Comparison of ENCODE assay signal across 10 mouse cellular contexts in the genomic region with DNA sequence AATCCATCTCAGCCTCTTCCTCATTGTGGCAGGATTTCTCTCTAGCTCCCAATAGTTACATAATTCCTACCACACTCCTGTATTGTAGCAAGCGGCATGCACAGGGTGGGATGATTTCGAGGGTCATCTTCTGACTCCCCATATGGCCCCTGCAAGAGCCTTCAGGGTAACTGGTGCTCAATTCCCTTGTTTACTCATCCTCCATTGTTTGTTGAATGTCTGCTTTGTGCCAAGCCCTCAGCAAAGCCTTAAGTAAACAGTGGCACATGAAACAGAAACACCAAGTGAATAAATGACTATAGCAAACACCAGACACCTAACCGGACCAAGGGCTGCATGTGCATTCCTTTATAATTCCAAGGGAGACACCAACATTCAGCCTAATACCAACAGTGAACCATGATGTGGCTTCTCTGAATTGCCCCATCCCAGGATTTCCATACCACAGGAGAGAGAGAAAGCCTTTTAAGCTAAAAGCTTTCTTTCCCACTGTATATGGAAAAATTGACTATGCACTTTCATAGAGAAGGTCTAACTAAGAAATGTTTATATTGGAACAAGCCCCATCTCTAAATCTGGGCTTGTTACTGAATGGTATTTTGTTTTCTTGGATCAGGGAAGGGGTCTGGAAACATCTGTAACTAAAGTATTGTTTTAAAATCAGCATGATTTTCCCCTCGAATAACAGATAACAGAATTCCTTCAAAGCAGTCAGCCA. TPM values are rescaled to one million over a fixed set of nuclear protein-coding genes. Genes with fewer than 3 reads are reported as not detected.
DNase-seq lines count a peak whose midpoint lies in the region; ATAC-seq and TF ChIP-seq lines count a peak whose summit lies in the region.
"Had no signal": no experiment of that assay in that cellular context is flagged by ENCODE, and none has a peak within 500 bp of the region (broad histone marks: within the 10 kb centered on the region; RNA-seq: fewer than 3 reads in every experiment).

No protein-coding gene starts in this region.

- no peak overlapping the region for H3K4me3 ChIP-seq in heart, embryonic 15.5 days
- no peak overlapping the region for H3K4me3 ChIP-seq in lung, embryonic 15.5 days
- no peak overlapping the region for H3K4me3 ChIP-seq in embryonic fibroblast, embryonic 13.5 days (ENCODE audit: insufficient read depth, low read length)
- H3K4me3 ChIP-seq in stomach, embryonic 14.5 days (ENCODE audit: low read depth, low read length) = no peak overlapping the region

- WGBS in heart, embryonic 15.5 days = 55% methylated on average over 4 of the region's 4 CpGs
- 16% methylated on average over 4 of the region's 4 CpGs for whole genome bisulfite sequencing in lung, embryonic 15.5 days
- WGBS in stomach, embryonic 14.5 days = 29% methylated on average over 4 of the region's 4 CpGs

- H3K9me3 ChIP-seq in heart, embryonic 15.5 days (replicated peaks) = no peaks in the 10 kb centered on the region
- no peaks in the 10 kb centered on the region for H3K9me3 ChIP-seq in lung, embryonic 15.5 days
- H3K9me3 ChIP-seq in stomach, embryonic 14.5 days (ENCODE audit: control insufficient read depth, low read depth, low read length) = no peaks in the 10 kb centered on the region

- H3K4me1 ChIP-seq in heart, embryonic 15.5 days (replicated peaks) = peaks cover 56% of the 10 kb centered on the region
- peaks cover 48% of the 10 kb centered on the region for H3K4me1 ChIP-seq in lung, embryonic 15.5 days
- peaks cover 8% of the 10 kb centered on the region for H3K4me1 ChIP-seq in embryonic fibroblast, embryonic 13.5 days (ENCODE audit: control insufficient read depth, insufficient read depth, low read length)
- H3K4me1 ChIP-seq in stomach, embryonic 14.5 days (ENCODE audit: control insufficient read depth, insufficient read depth, low read length) = peaks cover 23% of the 10 kb centered on the region; the same call in 1 of the 2 replicates

- H3K27me3 ChIP-seq in heart, embryonic 15.5 days = no peaks in the 10 kb centered on the region
- no peaks in the 10 kb centered on the region for H3K27me3 ChIP-seq in lung, embryonic 15.5 days
- H3K27me3 ChIP-seq in stomach, embryonic 14.5 days (ENCODE audit: control insufficient read depth, insufficient read depth, low read length) = no peaks in the 10 kb centered on the region

- H3K9ac ChIP-seq in heart, embryonic 15.5 days = no peak overlapping the region
- no peak overlapping the region for H3K9ac ChIP-seq in lung, embryonic 15.5 days
- no peak overlapping the region for H3K9ac ChIP-seq in stomach, embryonic 14.5 days (replicated peaks; ENCODE audit: low read depth, low read length)

- no peak for ATAC-seq in heart, embryonic 15.5 days (replicated peaks; ENCODE audit: insufficient number of reproducible peaks, insufficient read depth, low FRiP score, low read depth)
- ATAC-seq in lung, embryonic 15.5 days (ENCODE audit: borderline replicate concordance, extremely low read depth, low FRiP score, low TSS enrichment) = peak; percentile 40; the same call in 1 of the 2 replicates
- ATAC-seq in stomach, embryonic 14.5 days (ENCODE audit: insufficient number of reproducible peaks, insufficient read depth, low FRiP score, low read depth) = peak; percentile 23; the same call in 1 of the 2 replicates

- intact Hi-C loops in heart, postnatal 14 days (cut with DNase I) = no loop called here

- H3K27ac ChIP-seq in heart, embryonic 15.5 days = peak overlapping the region; percentile 76
- peak overlapping the region; percentile 79 for H3K27ac ChIP-seq in lung, embryonic 15.5 days
- H3K27ac ChIP-seq in embryonic fibroblast, embryonic 13.5 days (ENCODE audit: insufficient read depth, low read length) = peak overlapping the region; percentile 86
- H3K27ac ChIP-seq in stomach, embryonic 14.5 days (ENCODE audit: low read length) = peak overlapping the region; percentile 73
- H3K27ac ChIP-seq: macrophage had no signal

- H3K4me2 ChIP-seq in heart, embryonic 15.5 days = no peak overlapping the region
- 0 out of 2 replicates have a peak overlapping the region, but pooled peaks have one; percentile 2 for H3K4me2 ChIP-seq in lung, embryonic 15.5 days
- H3K4me2 ChIP-seq in stomach, embryonic 14.5 days (replicated peaks; ENCODE audit: low read depth, low read length) = no peak overlapping the region

- no peak for DNase-seq in heart, postnatal 14 days
- no peak for DNase-seq in lung, postnatal 36 days
- DNase-seq in left cerebral cortex, adult 9 months (ENCODE audit: low spot score in 2 of 2) = no peak
- DNase-seq: cerebellum, adult 8-10 months; kidney, adult 8-10 months had no signal

- TF ChIP-seq POLR2A in embryonic fibroblast, embryonic 13.5 days (IDR thresholded peaks at IDR 0.05; ENCODE audit: low read depth, low read length) = no peak

- no peaks in the 10 kb centered on the region; the same call in 1 of the 2 replicates for H3K36me3 ChIP-seq in heart, embryonic 15.5 days
- no peaks in the 10 kb centered on the region for H3K36me3 ChIP-seq in lung, embryonic 15.5 days
- no peaks in the 10 kb centered on the region; the same call in 1 of the 2 replicates for H3K36me3 ChIP-seq in stomach, embryonic 14.5 days (ENCODE audit: control insufficient read depth, insufficient read depth, low read length)

- no peak for TF ChIP-seq CTCF in embryonic fibroblast, embryonic 13.5 days (IDR thresholded peaks at IDR 0.05; ENCODE audit: borderline replicate concordance, insufficient read depth, low read length)

RNA-seq across cellular contexts. Expression of a gene that starts 19.2 kb away (rescaled TPM):
- 111 and 117 TPM in 2 replicates for polyA plus RNA-seq in heart, embryonic 15.5 days (2015; fragmentation: Nextera tagmentation; extraction: Ambion mirVana)
- total RNA-seq in heart, postnatal 14 days (2021) = 100 to 1,000 TPM; 123 to 133 TPM
- 111 and 115 TPM in 2 replicates for polyA plus RNA-seq in lung, embryonic 15.5 days (2015; fragmentation: Nextera tagmentation; extraction: Ambion mirVana)
- 88.0 and 177 TPM in 2 replicates for polyA plus RNA-seq in embryonic fibroblast, embryonic 13.5 days (2011; ENCODE audit: insufficient read length, low read depth, missing spikeins)
- 68.9 and 72.8 TPM in 2 replicates for polyA plus RNA-seq in stomach, embryonic 14.5 days (2014; fragmentation: Nextera tagmentation; extraction: Ambion mirVana)
- polyA plus RNA-seq: macrophage had no signal
